Mouse (Mus musculus) sigmoid colon, adult 10 weeks (tissue): ENCODE measurements around the gene Camk1. TPM values are rescaled to one million over a fixed set of nuclear protein-coding genes. Genes with fewer than 3 reads are reported as not detected.

Experiments
- polyA plus RNA-seq: library from polyadenylated mRNA; stranded (reverse); fragments of 350-450 nt; fragmentation: Illumina TruSeq; extraction: RNeasy Lipid Tissue Mini Kit (QIAGEN cat#74804); gene quantifications from one replicate; pipeline ENCODE4 v1.2.3, GENCODE M21; 2014; ENCODE audit warnings: low read depth, low replicate concordance

Camk1 gene
- 20.0 TPM for polyA plus RNA-seq

GRCm38 (mm10) chr6:113343177-113344092 lies at the start of gene Camk1:
TSS of gene Camk1 (minus strand) at chr6:113343984.

GRCm38 (mm10) chr6:113388960-113389359 lies 45.2 kb upstream of the Camk1 start, which contains the start of gene Ttll3:
TSS of gene Ttll3 (plus strand) at chr6:113389260.

GRCm38 (mm10) chr6:113377496-113378385 lies 34.0 kb upstream of the Camk1 start, which contains the start of the genes Tada3 and Arpc4:
TSS of gene Tada3 (minus strand) at chr6:113377883.
TSS of gene Arpc4 (plus strand) at chr6:113378115.

GRCm38 (mm10) chr6:113326533-113327315 lies 17.1 kb downstream of the Camk1 start, which contains the start of gene Ogg1:
TSS of gene Ogg1 (plus strand) at chr6:113326972.

GRCm38 (mm10) chr6:113306986-113307349 lies 36.8 kb downstream of the Camk1 start, which contains the start of gene Brpf1:
TSS of gene Brpf1 (plus strand) at chr6:113307137.

Other genes with a start within 250 kb of the Camk1 start
- gene Lhfpl4, start 148.6 kb downstream of the Camk1 start, polyA plus RNA-seq, result 0.25 TPM
- 24.4 TPM for gene Mtmr14, start 106.1 kb downstream of the Camk1 start, polyA plus RNA-seq
- gene Cpne9, start 61.7 kb downstream of the Camk1 start, polyA plus RNA-seq, result not detected
- gene Brpf1, start 36.8 kb downstream of the Camk1 start, polyA plus RNA-seq, result 5.7 TPM
- 3.8 TPM for gene Ogg1, start 17.0 kb downstream of the Camk1 start, polyA plus RNA-seq
- 2.2 TPM for gene Tada3, start 33.9 kb upstream of the Camk1 start, polyA plus RNA-seq
- gene Arpc4, start 34.1 kb upstream of the Camk1 start, polyA plus RNA-seq, result 110 TPM
- gene Ttll3, start 45.3 kb upstream of the Camk1 start, polyA plus RNA-seq, result 3.0 TPM
- not detected for gene Rpusd3, start 75.4 kb upstream of the Camk1 start, polyA plus RNA-seq
- 0.69 TPM for gene Cidec, start 91.8 kb upstream of the Camk1 start, polyA plus RNA-seq
- 17.2 TPM for gene Jagn1, start 98.6 kb upstream of the Camk1 start, polyA plus RNA-seq
- gene Il17re, start 114.5 kb upstream of the Camk1 start, polyA plus RNA-seq, result 8.7 TPM
- 3.8 TPM for gene Il17rc, start 127.4 kb upstream of the Camk1 start, polyA plus RNA-seq
- 1.8 TPM for gene Creld1, start 139.3 kb upstream of the Camk1 start, polyA plus RNA-seq
- not detected for gene Prrt3, start 157.9 kb upstream of the Camk1 start, polyA plus RNA-seq
- 76.8 TPM for gene Emc3, start 187.7 kb upstream of the Camk1 start, polyA plus RNA-seq
- 2.5 TPM for gene Fancd2, start 187.7 kb upstream of the Camk1 start, polyA plus RNA-seq